Mouse (Mus musculus): ENCODE data around the gene Casd1. TPM values are rescaled to one million over a fixed set of nuclear protein-coding genes. Genes with fewer than 3 reads are reported as not detected.

Casd1 gene
- polyA plus RNA-seq, 1 experiment from 2014 or later: 9.7 TPM

- no peak for ATAC-seq (ENCODE audit: low FRiP score, low TSS enrichment)
- no peaks in the 10 kb centered on the region for H3K27me3 ChIP-seq (ENCODE audit: control insufficient read depth, insufficient read depth, low read length)
- H3K9ac ChIP-seq (ENCODE audit: low read length): no peak overlapping the region
- H3K36me3 ChIP-seq (ENCODE audit: control insufficient read depth, insufficient read depth, low read length): 0 out of 2 replicates have a peak, but pooled peaks cover 4% of the 10 kb centered on the region
- H3K4me1 ChIP-seq (replicated peaks; ENCODE audit: control insufficient read depth, insufficient read depth): no peaks in the 10 kb centered on the region
- TF ChIP-seq EP300 (optimal IDR thresholded peaks at IDR 0.05): no peak
- no peak for TF ChIP-seq CTCF (IDR thresholded peaks at IDR 0.05; ENCODE audit: low read depth)
- H3K4me3 ChIP-seq (ENCODE audit: low read depth, low read length): no peak overlapping the region
- no peak for DNase-seq (ENCODE audit: low spot score)
- H3K27ac ChIP-seq (replicated peaks): no peak overlapping the region
- no peak overlapping the region for H3K4me2 ChIP-seq (replicated peaks; ENCODE audit: low read depth)
- H3K9me3 ChIP-seq (ENCODE audit: control insufficient read depth, low read length): no peaks in the 10 kb centered on the region
- 91% methylated on average over 10 of the region's 10 CpGs for WGBS
Observed at GRCm38 (mm10) chr6:4617911-4618310, 17.3 kb downstream of the Casd1 start.

- H3K27ac ChIP-seq (replicated peaks): no peak overlapping the region
- no peak for TF ChIP-seq CTCF (IDR thresholded peaks at IDR 0.05; ENCODE audit: low read depth)
- no peak overlapping the region for H3K4me3 ChIP-seq (ENCODE audit: low read depth, low read length)
- ATAC-seq (ENCODE audit: low FRiP score, low TSS enrichment): no peak
- 64% methylated on average over 3 of the region's 3 CpGs for WGBS
- no peak for DNase-seq (ENCODE audit: low spot score)
- no peaks in the 10 kb centered on the region for H3K36me3 ChIP-seq (ENCODE audit: control insufficient read depth, insufficient read depth, low read length)
- no peak overlapping the region for H3K4me2 ChIP-seq (replicated peaks; ENCODE audit: low read depth)
- no peaks in the 10 kb centered on the region for H3K4me1 ChIP-seq (replicated peaks; ENCODE audit: control insufficient read depth, insufficient read depth)
- no peaks in the 10 kb centered on the region for H3K9me3 ChIP-seq (ENCODE audit: control insufficient read depth, low read length)
- H3K27me3 ChIP-seq (ENCODE audit: control insufficient read depth, insufficient read depth, low read length): no peaks in the 10 kb centered on the region
- no peak overlapping the region for H3K9ac ChIP-seq (ENCODE audit: low read length)
Observed at GRCm38 (mm10) chr6:4631464-4631863, 30.8 kb downstream of the Casd1 start.

- WGBS: 80% methylated on average over 4 of the region's 4 CpGs
- Histone ChIP-seq H3K27me3 (ENCODE audit: control insufficient read depth, insufficient read depth, low read length) (no peaks in the 10 kb centered on the region), H3K4me1 (replicated peaks; ENCODE audit: control insufficient read depth, insufficient read depth) (no peaks in the 10 kb centered on the region), H3K4me2 (replicated peaks; ENCODE audit: low read depth) (no peak overlapping the region), H3K4me3 (ENCODE audit: low read depth, low read length) (no peak overlapping the region), H3K9ac (ENCODE audit: low read length) (no peak overlapping the region), H3K9me3 (ENCODE audit: control insufficient read depth, low read length) (no peaks in the 10 kb centered on the region), H3K27ac (replicated peaks) (no peak overlapping the region), H3K36me3 (ENCODE audit: control insufficient read depth, insufficient read depth, low read length) (no peaks in the 10 kb centered on the region)
- no peak for ATAC-seq (ENCODE audit: low FRiP score, low TSS enrichment)
- TF ChIP-seq EP300 (optimal IDR thresholded peaks at IDR 0.05) (no peak), CTCF (IDR thresholded peaks at IDR 0.05; ENCODE audit: low read depth) (no peak)
- no peak for DNase-seq (ENCODE audit: low spot score)
Observed at GRCm38 (mm10) chr6:4633189-4633588, 32.5 kb downstream of the Casd1 start.

DNA sequence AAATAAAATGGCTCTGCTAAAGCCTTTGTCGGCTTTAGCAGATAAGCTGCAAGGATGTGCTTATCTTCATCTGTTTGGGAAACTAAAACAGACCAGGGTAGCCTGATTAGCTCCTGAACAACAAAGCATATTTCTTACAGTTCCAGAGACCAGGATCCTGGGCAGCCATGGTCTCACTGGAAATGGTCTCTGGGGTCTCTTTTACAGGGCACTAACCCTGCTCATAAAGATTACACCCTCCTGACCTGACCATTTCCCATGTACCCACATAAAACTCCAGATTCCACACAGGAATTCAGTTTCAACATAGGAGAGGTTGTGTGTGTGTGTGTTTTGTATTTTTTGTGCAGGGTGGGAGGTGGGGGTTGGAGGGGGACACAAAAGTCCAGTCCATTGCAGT, 34.2 kb downstream of the Casd1 start:
- H3K4me2 ChIP-seq (replicated peaks; ENCODE audit: low read depth): no peak overlapping the region
- H3K36me3 ChIP-seq (ENCODE audit: control insufficient read depth, insufficient read depth, low read length): no peaks in the 10 kb centered on the region
- ATAC-seq (ENCODE audit: low FRiP score, low TSS enrichment) (no peak), DNase-seq (ENCODE audit: low spot score) (no peak)
- no peak for TF ChIP-seq CTCF (IDR thresholded peaks at IDR 0.05; ENCODE audit: low read depth)
- no peak for TF ChIP-seq EP300 (optimal IDR thresholded peaks at IDR 0.05)
- no peak overlapping the region for H3K4me3 ChIP-seq (ENCODE audit: low read depth, low read length)
- no peaks in the 10 kb centered on the region for H3K27me3 ChIP-seq (ENCODE audit: control insufficient read depth, insufficient read depth, low read length)
- H3K9ac ChIP-seq (ENCODE audit: low read length): no peak overlapping the region
- no peak overlapping the region for H3K27ac ChIP-seq (replicated peaks)
- H3K9me3 ChIP-seq (ENCODE audit: control insufficient read depth, low read length): no peaks in the 10 kb centered on the region
- 32% methylated on average over 1 of the region's 1 CpGs for WGBS
- no peaks in the 10 kb centered on the region for H3K4me1 ChIP-seq (replicated peaks; ENCODE audit: control insufficient read depth, insufficient read depth)

GRCm38 (mm10) chr6:4642068-4642467, 41.4 kb downstream of the Casd1 start:
- H3K36me3 ChIP-seq (ENCODE audit: control insufficient read depth, insufficient read depth, low read length): peaks cover 2% of the 10 kb centered on the region; the same call in 1 of the 2 replicates
- H3K4me1 ChIP-seq (replicated peaks; ENCODE audit: control insufficient read depth, insufficient read depth): no peaks in the 10 kb centered on the region
- H3K9me3 ChIP-seq (ENCODE audit: control insufficient read depth, low read length): no peaks in the 10 kb centered on the region
- no peaks in the 10 kb centered on the region for H3K27me3 ChIP-seq (ENCODE audit: control insufficient read depth, insufficient read depth, low read length)
- 68% methylated on average over 7 of the region's 7 CpGs for WGBS
- H3K9ac ChIP-seq (ENCODE audit: low read length): no peak overlapping the region
- H3K4me2 ChIP-seq (replicated peaks; ENCODE audit: low read depth): no peak overlapping the region
- H3K4me3 ChIP-seq (ENCODE audit: low read depth, low read length): no peak overlapping the region
- TF ChIP-seq EP300 (optimal IDR thresholded peaks at IDR 0.05) (no peak), CTCF (IDR thresholded peaks at IDR 0.05; ENCODE audit: low read depth) (no peak)
- ATAC-seq (ENCODE audit: low FRiP score, low TSS enrichment) (no peak), DNase-seq (ENCODE audit: low spot score) (no peak)
- H3K27ac ChIP-seq (replicated peaks): no peak overlapping the region

DNA sequence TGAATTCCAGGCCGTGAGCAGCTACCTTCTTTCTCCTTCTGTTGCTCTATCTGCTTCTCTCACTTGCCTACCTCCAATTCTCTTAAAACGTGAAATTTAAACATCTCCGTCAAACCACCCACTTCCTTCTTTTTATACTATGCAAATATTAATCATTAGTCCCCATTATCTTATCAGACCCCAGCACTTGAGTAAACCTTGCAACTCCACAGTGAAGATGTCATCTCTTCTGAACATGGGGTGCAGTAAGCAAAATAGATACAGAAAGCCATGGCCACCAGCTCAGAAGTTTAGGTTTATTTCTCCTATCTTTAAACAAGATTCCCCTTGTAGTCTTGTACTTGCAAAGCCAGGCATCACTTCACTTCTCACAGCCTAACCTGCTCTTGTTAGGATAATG, 46.7 kb downstream of the Casd1 start:
- no peaks in the 10 kb centered on the region for H3K9me3 ChIP-seq (ENCODE audit: control insufficient read depth, low read length)
- H3K27me3 ChIP-seq (ENCODE audit: control insufficient read depth, insufficient read depth, low read length): no peaks in the 10 kb centered on the region
- no peak overlapping the region for H3K4me3 ChIP-seq (ENCODE audit: low read depth, low read length)
- TF ChIP-seq CTCF (IDR thresholded peaks at IDR 0.05; ENCODE audit: low read depth): no peak
- ATAC-seq (ENCODE audit: low FRiP score, low TSS enrichment): no peak
- no peaks in the 10 kb centered on the region for H3K36me3 ChIP-seq (ENCODE audit: control insufficient read depth, insufficient read depth, low read length)
- DNase-seq (ENCODE audit: low spot score): no peak
- 58% methylated on average over 3 of the region's 3 CpGs for WGBS
- no peak overlapping the region for H3K4me2 ChIP-seq (replicated peaks; ENCODE audit: low read depth)
- no peaks in the 10 kb centered on the region for H3K4me1 ChIP-seq (replicated peaks; ENCODE audit: control insufficient read depth, insufficient read depth)
- H3K9ac ChIP-seq (ENCODE audit: low read length): no peak overlapping the region
- H3K27ac ChIP-seq (replicated peaks): no peak overlapping the region
